Mouse (Mus musculus): ENCODE measurements around the gene Tut1.

Gene Tut1

DNA sequence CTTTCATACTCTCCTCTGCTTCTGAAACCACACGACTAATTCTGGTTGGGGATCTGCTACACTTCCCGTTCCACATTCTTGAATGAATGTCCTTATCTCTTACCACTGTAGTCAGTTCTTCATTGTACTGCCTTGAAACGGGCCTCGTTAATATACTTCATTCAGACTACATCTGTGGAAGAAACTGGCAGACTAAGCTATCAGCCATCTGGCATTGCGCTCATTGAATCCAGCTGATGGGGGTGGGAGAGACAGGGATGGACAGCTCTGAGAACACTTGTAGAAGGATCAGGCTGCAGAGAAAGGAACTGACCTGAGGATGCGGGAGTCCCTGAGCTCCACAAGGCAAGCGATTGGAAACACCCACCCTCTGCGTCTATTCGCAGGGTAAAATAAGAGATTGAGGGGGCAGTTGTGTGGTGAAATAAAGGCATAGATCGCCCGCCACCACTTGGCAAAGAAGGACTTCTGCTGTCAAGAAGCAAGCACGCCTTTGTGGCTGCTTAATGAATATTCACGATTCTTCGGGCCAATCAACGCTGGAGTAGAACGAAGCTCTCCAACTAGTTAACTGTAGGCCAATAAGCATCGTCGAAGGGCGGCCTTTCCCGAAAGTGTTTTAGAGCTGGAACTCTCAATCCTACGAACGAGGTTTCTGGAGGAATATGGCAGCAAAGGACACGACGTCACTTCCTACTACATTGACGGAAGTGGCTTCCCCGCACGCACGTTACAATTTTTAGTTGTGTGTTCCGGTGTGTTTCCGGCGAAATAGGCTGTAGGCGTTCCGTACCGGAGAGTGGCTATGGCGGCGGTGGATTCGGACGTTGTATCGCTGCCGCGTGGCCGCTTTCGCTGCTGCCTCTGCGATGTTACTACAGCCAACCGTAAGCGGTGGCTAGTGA is at the start of gene Tut1:
Tut1 (plus strand) TSS at position 713 of the 905 bp plus-strand sequence.
- peak; percentile 96 to 97 for DNase-seq

DNA sequence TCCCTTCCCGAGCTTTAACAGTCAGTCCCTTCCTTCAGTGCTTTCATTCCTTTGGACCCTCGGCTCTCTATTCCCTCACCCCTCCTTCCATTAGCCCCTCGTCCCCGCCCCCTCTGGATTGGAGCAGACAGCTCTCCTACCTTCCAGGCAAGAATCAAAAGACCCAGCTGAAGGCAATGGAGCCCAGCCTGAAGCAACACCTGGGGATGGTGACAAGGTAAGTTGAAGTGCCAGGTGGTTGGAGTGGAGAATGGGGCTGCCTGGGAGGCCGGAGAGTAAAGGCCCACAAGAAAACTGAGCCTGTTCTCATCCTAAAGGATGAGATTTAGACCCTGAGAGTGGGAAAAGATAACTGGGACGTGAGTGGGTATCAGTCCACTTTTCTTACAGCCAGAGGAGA is 45.1 kb upstream of the Tut1 start:
- DNase-seq: no peak

DNA sequence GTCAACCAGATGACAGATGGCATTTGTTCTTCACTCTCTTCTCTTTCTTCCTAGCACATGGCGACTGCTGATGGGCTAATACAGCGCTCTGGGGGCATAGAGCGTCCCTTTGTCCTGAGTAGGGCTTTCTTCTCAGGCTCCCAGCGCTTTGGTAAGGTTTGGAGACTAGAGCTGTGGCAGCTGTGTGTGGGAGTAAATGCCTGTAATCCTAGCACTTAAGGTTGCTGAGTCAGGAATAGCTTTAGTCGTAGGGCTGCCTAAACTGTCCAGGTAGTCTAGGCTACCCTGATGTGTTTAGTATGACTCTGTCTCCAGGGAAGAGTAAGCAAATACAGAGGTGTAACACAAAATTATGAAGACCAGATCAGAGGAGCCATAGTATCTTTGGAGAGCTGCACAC is 41.8 kb upstream of the Tut1 start:
- no peak for DNase-seq

DNA sequence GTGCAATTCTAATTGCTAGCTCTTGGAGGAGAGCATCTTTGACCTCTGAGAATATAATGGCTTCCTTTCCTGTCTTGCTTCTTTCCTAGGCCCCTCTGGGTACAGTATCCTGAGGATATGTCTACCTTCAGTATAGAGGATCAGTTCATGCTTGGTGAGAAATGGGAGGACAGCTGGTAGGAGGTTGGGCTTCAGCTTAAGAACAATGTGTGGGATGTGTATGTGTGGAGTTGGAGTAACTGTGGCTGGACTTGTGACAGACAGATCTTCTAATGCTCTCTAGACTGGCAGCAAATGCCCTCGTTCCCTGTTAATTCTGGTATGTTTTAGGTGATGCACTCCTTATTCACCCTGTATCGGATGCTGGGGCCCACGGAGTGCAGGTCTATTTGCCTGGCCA is 39.4 kb upstream of the Tut1 start:
- DNase-seq: no peak

DNA sequence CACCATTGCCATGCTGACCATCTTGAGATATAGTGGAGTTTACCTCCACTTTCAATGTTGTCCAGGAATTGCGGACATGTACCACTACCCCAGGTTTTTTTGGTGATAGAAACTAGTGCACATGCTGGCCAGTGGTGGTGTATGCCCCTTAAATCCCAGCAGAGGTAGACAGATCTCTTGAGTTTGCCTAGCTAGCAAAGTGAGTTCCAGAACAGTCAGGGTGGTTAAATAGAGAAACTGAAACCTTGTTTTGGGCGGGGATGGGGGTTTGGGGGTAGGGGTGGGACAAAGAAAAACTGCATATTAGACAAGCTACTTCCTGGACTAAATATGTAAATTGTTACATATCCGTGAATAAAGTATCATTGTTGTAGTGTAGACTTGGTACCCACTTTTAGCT is 34.6 kb upstream of the Tut1 start:
- no peak for DNase-seq

DNA sequence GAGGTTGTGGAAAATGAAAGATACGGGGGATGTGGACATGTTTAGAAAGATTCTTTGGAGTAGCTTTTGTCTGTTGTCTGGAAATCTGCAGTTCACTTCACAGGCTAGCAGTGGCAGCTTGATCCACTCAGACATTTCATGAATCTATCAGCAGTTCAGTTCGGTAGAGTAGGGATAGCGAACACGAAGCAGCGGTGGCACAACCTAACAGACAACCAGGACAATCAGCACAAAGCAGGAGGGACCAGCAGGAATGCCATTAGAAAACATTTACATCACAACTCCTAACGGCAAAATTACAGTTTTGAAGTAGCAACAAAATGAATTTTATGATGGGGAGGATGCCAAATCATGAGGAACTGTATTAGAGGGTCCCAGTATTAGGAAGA is 34.0 kb upstream of the Tut1 start:
- DNase-seq: no peak

DNA sequence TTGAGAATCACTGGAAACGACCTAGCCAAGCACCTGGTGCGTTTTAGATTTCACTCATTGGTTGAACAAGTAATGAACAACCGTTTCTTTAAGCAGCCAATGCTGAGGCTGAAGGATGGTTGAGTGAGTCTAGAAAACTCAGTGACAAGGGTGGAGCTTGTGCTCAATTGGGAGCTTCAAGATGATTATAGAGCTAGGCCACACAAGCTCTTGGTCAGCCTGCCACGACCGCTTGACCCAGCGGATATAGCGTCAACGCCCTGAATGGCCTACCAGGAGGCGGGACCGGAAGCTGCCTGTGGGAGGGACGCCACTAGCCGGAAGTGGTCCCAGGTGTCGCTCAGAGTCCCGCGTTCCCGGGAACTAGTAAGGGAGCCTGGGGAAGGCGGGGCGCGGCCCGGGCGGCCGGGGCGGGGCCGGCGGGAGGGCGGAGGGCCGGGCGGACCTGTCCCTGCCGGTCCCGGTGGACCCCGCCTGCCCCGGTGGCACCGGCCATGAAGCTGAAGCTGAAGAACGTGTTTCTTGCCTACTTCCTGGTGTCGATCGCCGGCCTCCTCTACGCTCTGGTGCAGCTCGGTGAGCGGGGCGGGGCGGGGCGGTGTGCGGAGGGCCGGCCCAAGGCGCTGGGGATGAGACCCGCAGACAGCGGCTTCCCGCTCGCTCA is 33.4 kb upstream of the Tut1 start, which contains the start of gene B3gat3:
B3gat3 (plus strand) TSS at position 302 of the 664 bp plus-strand sequence.
- DNase-seq: peak; percentile 96 to 97

DNA sequence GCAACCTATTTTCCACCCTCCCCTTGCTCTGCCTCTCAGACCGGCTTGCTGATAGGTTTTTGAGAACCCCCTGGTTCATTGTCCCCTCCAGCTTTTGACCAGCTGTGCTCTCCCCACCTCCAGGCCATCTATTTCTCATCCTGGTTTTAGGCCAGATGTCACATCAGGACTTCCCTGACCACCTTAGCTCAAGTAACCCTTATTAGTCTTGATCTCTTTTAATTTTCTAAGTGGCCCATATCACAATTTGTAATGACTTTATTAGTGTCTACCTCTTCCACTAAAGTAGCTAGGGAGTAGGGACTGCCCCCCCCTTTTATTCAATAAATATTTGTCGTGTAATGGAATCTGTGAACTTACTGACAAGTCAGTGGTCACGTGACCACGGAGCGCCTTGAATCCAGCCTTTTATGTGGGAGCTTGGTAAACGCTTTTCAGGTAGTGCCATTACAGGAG is 32.8 kb upstream of the Tut1 start:
- DNase-seq: no peak

DNA sequence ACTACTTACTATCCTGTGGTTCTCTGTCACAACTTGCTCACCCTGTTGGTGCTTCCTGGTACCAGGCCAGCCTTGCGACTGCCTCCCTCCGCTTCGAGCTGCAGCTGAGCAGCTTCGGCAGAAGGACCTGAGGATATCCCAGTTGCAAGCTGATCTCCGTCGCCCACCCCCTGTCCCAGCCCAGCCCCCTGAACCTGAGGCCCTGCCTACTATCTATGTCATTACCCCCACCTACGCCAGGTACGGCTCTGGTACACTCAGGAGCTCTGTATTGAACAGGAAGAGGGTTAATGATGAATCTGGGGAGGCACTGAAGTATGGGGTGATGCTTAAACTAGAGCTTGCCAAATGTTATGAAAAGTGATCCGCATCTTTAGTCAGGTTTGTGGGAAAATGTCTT is 31.9 kb upstream of the Tut1 start:
- DNase-seq: no peak

DNA sequence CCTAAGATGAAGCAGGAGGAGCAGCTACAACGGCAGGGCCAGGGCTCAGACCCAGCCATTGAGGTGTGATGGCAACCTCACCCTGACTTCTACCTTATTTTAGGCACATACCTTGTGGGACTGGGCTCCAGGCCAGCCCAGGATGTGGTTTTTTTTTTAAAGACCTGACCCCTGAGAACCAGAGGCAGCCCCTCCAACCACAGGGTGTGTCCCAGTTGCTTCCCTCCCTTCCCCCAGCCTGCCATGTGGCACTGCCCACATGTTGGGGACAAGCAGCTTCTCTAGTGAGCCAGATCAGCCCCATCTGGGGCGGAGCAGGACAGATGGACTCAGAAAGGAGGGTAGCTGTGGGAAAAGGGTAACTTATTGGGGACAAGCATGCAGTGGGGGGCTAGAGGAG is 26.9 kb upstream of the Tut1 start:
- no peak for DNase-seq

DNA sequence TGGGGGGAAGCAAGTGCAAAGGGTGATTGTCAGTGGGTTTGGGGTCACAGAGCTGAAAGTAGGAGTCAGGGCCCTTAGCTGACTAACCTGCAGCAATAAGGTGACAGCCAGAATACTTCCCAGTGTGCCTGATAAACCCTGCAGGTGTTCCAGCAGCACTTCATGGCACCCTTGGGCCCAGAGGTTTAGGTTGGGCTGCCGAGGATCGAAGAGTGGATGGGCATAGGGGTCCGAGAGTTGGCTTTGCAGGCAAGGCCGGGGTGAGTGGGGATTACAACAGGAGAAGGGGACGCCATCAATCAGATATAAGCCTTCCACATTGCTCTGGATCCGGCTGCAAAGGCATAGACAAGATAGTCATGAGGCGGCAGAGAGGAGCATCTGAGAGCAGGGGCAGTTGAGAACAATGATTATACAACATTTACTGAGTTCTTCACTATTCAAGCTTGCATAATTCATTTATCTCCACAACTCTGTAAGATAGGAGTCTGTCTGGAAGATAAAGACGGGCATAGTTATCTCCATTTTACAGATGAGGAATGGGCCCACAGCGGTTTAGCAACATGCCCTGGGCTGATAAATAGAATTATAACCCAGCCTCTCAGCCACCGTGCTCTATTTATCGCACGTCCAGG is 25.6 kb upstream of the Tut1 start:
- DNase-seq: no peak

DNA sequence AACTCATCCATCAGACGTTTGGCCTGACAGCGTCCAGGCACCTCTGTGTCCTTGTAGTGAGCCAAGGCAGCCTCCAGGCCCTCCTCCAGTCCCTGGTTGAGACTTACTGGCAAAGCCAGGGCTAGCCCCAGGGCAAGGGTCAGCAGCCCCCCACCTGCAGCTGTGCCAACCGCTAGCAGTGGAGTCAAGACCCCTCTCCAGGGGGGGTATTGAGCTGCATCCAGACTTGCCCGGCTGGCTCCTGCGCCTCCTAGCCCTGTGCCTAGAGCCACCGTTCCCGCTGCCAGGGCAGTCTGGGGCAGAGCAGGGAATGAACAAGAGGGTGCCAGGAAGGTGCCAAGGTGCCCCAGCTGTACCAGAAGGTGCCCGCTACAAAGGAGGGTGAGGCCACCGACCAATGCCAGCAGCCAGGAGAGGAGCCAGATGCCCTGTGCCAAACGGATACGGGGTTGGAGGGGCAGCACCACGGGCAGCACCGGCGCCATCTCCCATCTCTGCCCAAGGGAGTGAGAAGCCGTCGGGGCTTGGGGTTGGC is 24.9 kb upstream of the Tut1 start:
- DNase-seq: no peak

DNA sequence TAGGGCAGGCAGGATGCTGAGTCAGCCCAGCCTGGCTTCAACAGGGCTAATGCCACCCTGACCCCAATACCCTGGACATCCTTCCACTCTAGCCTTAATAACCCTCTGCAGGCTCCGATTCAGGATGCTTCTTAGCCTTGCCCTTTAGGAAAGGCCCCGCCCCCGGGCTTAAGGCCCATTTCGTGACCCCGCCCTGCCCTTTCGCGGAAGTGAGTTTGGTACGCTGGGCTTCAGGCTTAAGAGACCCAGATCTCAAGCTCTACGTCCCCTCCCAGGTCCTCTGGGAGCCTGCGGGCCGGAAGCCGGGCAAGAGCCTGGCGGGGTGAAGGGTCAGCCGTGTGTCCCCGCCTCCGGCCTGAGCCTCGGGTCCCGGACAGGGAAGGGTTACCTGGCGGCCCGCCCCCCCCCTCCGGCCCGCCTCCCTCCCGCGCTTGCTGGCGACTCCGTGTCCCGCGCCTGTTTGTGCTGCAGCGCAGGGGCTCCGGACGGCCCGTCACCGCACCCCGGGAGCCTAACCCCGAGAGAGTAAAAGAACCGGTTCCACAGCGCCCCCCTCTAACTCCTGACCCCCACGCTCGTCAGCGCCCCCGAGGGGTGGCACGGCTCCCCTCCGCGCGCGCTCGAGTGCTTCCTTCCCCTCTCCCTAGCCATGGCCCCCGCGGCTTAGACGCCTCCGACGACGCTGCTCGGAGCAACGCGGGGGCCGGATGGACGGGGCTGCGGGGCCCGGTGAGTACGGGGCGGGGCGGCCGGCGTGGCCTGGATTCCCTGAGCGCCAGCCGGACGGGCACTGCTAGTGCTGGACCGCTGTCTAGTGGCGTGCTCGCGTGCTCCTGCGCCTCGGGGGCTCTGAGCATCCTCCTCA is 24.2 kb upstream of the Tut1 start, which contains the start of the genes Rom1 and Eml3:
Rom1 (minus strand) TSS at position 133 of the 865 bp plus-strand sequence.
Eml3 (plus strand) TSS at position 329 of the 865 bp plus-strand sequence.
- peak; percentile 91 to 94 for DNase-seq

DNA sequence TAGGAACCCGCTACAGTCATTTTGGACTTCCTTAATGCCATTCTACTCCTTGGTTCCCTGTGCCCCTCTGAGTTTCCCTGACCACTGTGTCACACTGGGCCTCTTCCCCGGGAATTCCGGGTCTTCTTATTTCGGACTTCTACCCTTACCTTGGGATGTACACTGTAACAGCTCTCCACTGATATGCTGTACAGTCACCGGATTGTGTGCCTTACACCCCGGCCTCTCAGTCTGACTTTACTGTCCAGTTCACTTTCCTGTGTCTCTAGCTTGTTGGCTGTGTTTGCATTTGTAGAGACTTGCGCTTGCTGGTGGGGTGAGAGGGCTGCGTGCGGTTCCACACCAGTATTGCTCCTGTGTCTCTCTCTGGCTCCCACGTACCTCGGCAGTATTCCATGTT is 23.5 kb upstream of the Tut1 start:
- DNase-seq: no peak

DNA sequence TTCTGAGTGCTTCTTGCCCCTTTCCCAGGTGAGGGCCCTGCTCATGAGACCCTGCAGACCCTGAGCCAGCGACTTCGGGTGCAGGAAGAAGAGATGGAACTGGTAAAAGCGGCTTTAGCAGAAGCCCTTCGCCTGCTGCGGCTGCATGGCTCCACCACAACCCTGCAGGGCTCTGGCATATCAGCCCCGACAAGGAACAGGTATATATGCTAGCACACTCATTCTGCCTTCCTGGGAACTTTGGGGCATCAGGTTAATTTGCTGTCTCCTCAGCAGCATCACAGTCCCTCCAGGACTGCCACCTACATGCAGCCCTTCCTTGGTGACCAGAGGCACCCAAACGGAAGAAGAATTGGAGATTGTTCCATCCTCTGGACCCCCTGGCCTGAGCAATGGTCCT is 22.9 kb upstream of the Tut1 start:
- no peak for DNase-seq

DNA sequence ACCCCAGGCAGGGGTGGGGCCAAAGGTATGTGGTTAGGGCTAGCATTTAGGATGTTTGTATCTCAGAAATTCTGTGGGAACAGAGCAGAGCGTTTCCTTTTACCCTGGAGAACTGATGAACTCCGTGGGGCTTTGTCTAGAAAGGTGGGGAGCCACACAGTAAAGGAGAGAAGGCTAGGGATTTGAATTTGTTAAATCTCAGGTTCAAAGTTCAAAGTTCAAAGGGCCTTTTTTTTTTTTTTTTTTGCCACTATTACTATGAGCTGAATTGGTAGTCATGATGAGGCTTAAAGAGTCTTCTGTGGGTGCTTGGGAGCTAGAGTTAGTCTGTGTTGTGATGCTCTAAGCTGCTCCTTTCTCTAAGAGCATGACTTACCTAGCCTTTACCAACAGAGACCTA is 16.9 kb upstream of the Tut1 start:
- DNase-seq: no peak

DNA sequence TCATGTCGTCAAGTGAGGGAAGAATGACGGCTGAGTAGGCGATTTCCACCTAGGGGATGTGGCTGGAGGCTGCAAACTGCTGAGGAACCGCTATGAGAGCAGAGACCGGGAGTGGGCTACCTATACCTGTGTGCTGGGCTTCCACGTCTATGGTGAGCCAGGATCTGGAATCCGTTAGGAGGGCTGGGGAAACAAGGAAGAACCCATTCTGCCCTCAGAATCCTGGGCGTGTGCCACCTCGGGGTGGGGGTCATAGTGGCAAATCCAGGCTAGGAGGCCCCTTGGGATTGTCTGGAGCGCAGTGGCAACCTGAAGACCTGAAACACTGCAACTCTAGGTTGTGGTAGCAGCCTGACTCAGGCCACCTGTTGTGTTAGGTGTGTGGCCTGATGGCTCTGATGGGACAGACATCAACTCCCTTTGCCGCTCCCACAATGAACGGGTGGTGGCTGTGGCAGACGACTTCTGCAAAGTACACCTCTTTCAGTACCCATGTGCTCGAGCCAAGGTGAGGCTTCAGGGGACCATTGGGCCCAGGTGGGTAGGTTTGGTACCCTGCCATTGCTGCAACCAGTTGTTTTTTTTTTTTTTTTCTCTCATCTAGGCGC is 13.0 kb upstream of the Tut1 start:
- no peak for DNase-seq

DNA sequence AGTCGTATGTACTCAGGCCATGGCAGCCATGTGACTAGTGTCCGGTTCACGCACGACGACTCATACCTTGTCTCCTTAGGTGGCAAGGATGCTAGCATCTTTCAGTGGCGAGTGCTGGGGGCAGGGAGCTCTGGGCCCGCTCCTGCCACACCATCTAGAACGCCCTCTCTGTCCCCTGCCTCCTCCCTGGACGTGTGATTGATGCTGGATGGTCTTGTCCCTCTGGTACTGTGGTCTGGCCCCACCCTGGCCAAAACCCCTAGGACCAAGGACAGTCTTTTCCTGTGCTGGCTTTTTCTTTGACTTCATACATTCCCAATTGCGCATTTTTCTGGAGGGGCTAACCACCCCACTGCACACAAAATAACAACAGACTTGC is 12.5 kb upstream of the Tut1 start:
- no peak for DNase-seq

DNA sequence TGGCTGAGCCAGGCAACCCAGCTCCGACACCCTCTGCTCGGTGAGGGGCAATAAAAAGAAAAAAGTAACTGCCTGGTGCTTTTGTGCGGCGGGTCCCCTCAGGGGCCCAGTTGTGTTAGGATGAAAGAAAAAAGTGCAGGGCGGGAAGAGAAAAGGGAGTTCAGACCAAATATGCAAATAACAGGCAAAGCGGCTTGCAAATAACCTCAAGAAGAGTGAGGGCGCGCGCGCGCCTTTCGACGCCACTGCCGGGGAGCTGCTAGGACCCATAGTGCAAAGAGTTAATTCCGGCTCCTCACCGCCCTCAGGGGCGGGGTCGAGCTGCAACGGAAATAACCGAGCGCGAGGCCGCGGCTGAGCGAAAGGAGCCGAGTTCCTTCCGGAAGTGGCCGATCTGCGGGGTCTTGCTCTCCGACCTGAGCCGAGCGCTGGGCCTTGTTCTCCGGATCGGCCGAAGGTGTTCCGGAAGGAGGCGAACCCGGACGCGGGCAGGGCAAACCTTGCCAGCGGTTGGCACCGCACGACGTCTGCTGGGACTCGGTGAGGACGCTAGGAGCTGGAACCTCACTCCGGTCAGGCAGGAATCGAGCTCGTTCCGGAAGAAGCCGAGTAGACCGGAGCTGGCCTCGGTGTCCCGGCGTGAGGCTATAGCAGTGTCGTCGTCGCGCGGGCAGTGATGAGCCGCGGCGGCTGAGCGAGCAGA is 12.0 kb upstream of the Tut1 start, which contains the start of gene Mta2:
Mta2 (plus strand) TSS at position 361 of the 703 bp plus-strand sequence.
- peak; percentile 95 to 96 for DNase-seq

DNA sequence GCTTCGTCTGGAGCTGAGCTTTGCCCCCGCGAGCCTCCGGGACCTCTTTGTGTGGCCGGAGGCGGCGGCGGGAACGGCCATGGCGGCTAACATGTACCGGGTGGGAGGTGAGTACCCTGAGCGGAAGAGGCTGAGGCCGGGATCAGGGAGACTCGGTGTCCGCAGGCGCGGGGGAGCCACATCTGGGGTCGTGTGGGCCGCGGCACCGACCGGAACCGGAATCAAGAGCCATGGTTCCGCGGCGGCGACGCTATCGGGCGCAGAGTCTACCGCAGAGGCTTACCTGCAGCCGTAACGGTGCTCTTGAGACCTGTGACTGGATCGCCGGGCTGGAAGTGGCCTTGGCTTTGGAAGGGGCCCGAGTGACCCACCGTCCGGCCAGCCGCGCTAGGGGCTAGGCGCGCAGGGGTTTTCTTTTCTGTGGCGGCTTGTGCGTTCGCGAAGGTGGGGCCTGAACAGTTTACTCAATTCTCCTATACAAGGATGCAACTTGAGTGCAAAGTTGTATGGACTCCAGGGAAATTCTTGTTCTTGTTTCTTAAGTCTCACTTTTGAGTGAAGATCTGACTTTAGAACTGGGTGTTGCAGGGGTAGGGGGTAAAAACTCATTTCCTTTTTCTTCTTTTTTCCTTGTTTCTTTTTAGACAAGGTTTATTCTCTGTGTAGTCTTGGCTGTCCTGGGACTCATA is 11.2 kb upstream of the Tut1 start:
- DNase-seq: no peak

All from kidney, adult 8-10 months (tissue).